Mouse (Mus musculus) liver, embryonic 15.5 days (tissue): ENCODE measurements at regions not wholly inside any gene's neighbourhood (a gene's known extent, or its start where the extent isn't known, plus 50 kb on each side); places are given as distances from the start of the nearest gene placed in this dataset.

ENCODE experiments used
- ATAC-seq: fragments of 200-750 bp; cut with Nextera tagmentation; 2 replicates; pipeline ENCODE4 v1.8.0; 2017; ENCODE audit warnings: moderate number of reproducible peaks, mild to moderate bottlenecking, moderate library complexity; ENCODE audit not compliant: insufficient read depth
- H3K27ac ChIP-seq: fragments of 300-500 bp; sonication (generic); replicated peaks from 2 replicates; pipeline ENCODE4 v1.5.1; 2015; ENCODE audit warnings: mild to moderate bottlenecking, inconsistent platforms
- H3K27me3 ChIP-seq: fragments of 300-500 bp; sonication (generic); 2 replicates; pipeline ENCODE4 v1.6.1; 2015; ENCODE audit warnings: mild to moderate bottlenecking, inconsistent platforms
- H3K36me3 ChIP-seq: fragments of 300-500 bp; sonication (generic); replicated peaks from 2 replicates; pipeline ENCODE4 v1.6.1; 2015; ENCODE audit warnings: moderate library complexity, mild to moderate bottlenecking, inconsistent platforms
- H3K4me1 ChIP-seq: fragments of 300-500 bp; sonication (generic); replicated peaks from 2 replicates; pipeline ENCODE4 v1.6.1; 2015; ENCODE audit warnings: inconsistent platforms
- H3K4me2 ChIP-seq: fragments of 300-500 bp; sonication (generic); 2 replicates; pipeline ENCODE4 v1.6.1; 2015; ENCODE audit warnings: moderate library complexity, mild to moderate bottlenecking, inconsistent platforms
- H3K4me3 ChIP-seq: fragments of 300-500 bp; sonication (generic); replicated peaks from 2 replicates; pipeline ENCODE4 v1.5.1; 2015; ENCODE audit warnings: mild to moderate bottlenecking, inconsistent platforms
- H3K9ac ChIP-seq: fragments of 300-500 bp; sonication (generic); 2 replicates; pipeline ENCODE4 v1.6.1; 2015; ENCODE audit warnings: moderate library complexity, mild to moderate bottlenecking, inconsistent platforms
- H3K9me3 ChIP-seq: fragments of 300-500 bp; sonication (generic); replicated peaks from 2 replicates; pipeline ENCODE4 v1.6.1; 2016; ENCODE audit warnings: inconsistent platforms
- WGBS: fragments of 180-500 bp; shearing (Covaris S2); methylation state at CpG from one replicate; pipeline ENCODE4 v1.1.7; 2015; ENCODE audit warnings: mixed read lengths; ENCODE audit not compliant: insufficient replicate concordance; 5-methylcytosine and 5-hydroxymethylcytosine counted together

- Histone ChIP-seq H3K9ac (no peak overlapping the region), H3K4me3 (no peak overlapping the region), H3K27me3 (no peaks in the 10 kb centered on the region), H3K27ac (no peak overlapping the region), H3K4me1 (peaks cover 7% of the 10 kb centered on the region; the same call in 1 of the 2 replicates), H3K36me3 (no peaks in the 10 kb centered on the region), H3K9me3 (no peaks in the 10 kb centered on the region), H3K4me2 (no peak overlapping the region)
- WGBS, result 43% methylated on average over 5 of the region's 5 CpGs
- ATAC-seq, result no peak
Observed at GRCm38 (mm10) chr13:28633541-28634041, 319.9 kb downstream of the Sox4 start.

- Histone ChIP-seq H3K4me1 (peaks cover 4% of the 10 kb centered on the region; the same call in 1 of the 2 replicates), H3K9ac (no peak overlapping the region), H3K27me3 (no peaks in the 10 kb centered on the region), H3K27ac (no peak overlapping the region; the same call in 1 of the 2 replicates), H3K4me3 (no peak overlapping the region), H3K36me3 (no peaks in the 10 kb centered on the region), H3K9me3 (no peaks in the 10 kb centered on the region), H3K4me2 (no peak overlapping the region)
- no peak; the same call in 1 of the 2 replicates for ATAC-seq
- 49% methylated on average over 9 of the region's 9 CpGs for WGBS
Observed at GRCm38 (mm10) chr13:28629431-28630331, 323.8 kb downstream of the Sox4 start.

GRCm38 (mm10) chr13:28628751-28629150 lies 324.8 kb downstream of the Sox4 start:
- 61% methylated on average over 8 of the region's 8 CpGs for WGBS
- H3K27me3 ChIP-seq, result no peaks in the 10 kb centered on the region
- H3K9me3 ChIP-seq, result no peaks in the 10 kb centered on the region
- no peak overlapping the region for H3K9ac ChIP-seq
- no peak overlapping the region for H3K4me3 ChIP-seq
- no peak for ATAC-seq
- peaks cover 4% of the 10 kb centered on the region; the same call in 1 of the 2 replicates for H3K4me1 ChIP-seq
- H3K27ac ChIP-seq, result no peak overlapping the region
- no peaks in the 10 kb centered on the region for H3K36me3 ChIP-seq
- H3K4me2 ChIP-seq, result no peak overlapping the region

GRCm38 (mm10) chr13:28618961-28619360 lies 334.6 kb downstream of the Sox4 start:
- 45% methylated on average over 3 of the region's 3 CpGs for WGBS
- no peak overlapping the region for H3K27ac ChIP-seq

GRCm38 (mm10) chr13:28617503-28617902 lies 336.0 kb downstream of the Sox4 start:
- H3K4me3 ChIP-seq, result no peak overlapping the region
- no peaks in the 10 kb centered on the region for H3K4me1 ChIP-seq
- no peak overlapping the region for H3K4me2 ChIP-seq
- no peak overlapping the region for H3K9ac ChIP-seq
- H3K27ac ChIP-seq, result no peak overlapping the region
- no peaks in the 10 kb centered on the region for H3K9me3 ChIP-seq
- no peak for ATAC-seq
- WGBS, result 51% methylated on average over 4 of the region's 4 CpGs
- H3K36me3 ChIP-seq, result no peaks in the 10 kb centered on the region
- no peaks in the 10 kb centered on the region for H3K27me3 ChIP-seq

More at GRCm38 (mm10) chr13:28618961-28619360, 334.6 kb downstream of the Sox4 start:
- Histone ChIP-seq H3K36me3 (no peaks in the 10 kb centered on the region), H3K4me3 (no peak overlapping the region), H3K4me2 (no peak overlapping the region), H3K27me3 (no peaks in the 10 kb centered on the region), H3K9me3 (no peaks in the 10 kb centered on the region), H3K9ac (no peak overlapping the region), H3K4me1 (no peaks in the 10 kb centered on the region)
- ATAC-seq, result no peak

- Histone ChIP-seq H3K36me3 (no peaks in the 10 kb centered on the region), H3K9ac (no peak overlapping the region), H3K4me1 (no peaks in the 10 kb centered on the region), H3K27ac (no peak overlapping the region), H3K4me2 (no peak overlapping the region), H3K27me3 (no peaks in the 10 kb centered on the region), H3K9me3 (no peaks in the 10 kb centered on the region), H3K4me3 (no peak overlapping the region)
- ATAC-seq, result no peak
- WGBS, result 33% methylated on average over 9 of the region's 9 CpGs
Observed at GRCm38 (mm10) chr13:28616645-28617381, 336.7 kb downstream of the Sox4 start.

- H3K4me3 ChIP-seq, result no peak overlapping the region
- H3K27me3 ChIP-seq, result no peaks in the 10 kb centered on the region
Observed at GRCm38 (mm10) chr13:28607551-28608114, 345.9 kb downstream of the Sox4 start.

GRCm38 (mm10) chr13:28606651-28607050 lies 346.9 kb downstream of the Sox4 start:
- H3K4me2 ChIP-seq, result no peak overlapping the region
- no peak for ATAC-seq
- H3K36me3 ChIP-seq, result no peaks in the 10 kb centered on the region
- 13% methylated on average over 1 of the region's 1 CpGs for WGBS
- no peak overlapping the region for H3K4me3 ChIP-seq
- no peak overlapping the region for H3K27ac ChIP-seq
- H3K27me3 ChIP-seq, result no peaks in the 10 kb centered on the region
- no peaks in the 10 kb centered on the region for H3K4me1 ChIP-seq
- no peaks in the 10 kb centered on the region for H3K9me3 ChIP-seq
- H3K9ac ChIP-seq, result no peak overlapping the region

More at GRCm38 (mm10) chr13:28607551-28608114, 345.9 kb downstream of the Sox4 start:
- Histone ChIP-seq H3K36me3 (no peaks in the 10 kb centered on the region), H3K4me1 (no peaks in the 10 kb centered on the region), H3K9ac (no peak overlapping the region), H3K4me2 (no peak overlapping the region), H3K9me3 (no peaks in the 10 kb centered on the region), H3K27ac (no peak overlapping the region)
- 36% methylated on average over 6 of the region's 6 CpGs for WGBS
- ATAC-seq, result no peak

- 66% methylated on average over 1 of the region's 1 CpGs for WGBS
- ATAC-seq, result no peak
Observed at GRCm38 (mm10) chr13:28605833-28606232, 347.7 kb downstream of the Sox4 start.

GRCm38 (mm10) chr13:28604016-28604415 lies 346.7 kb downstream of the Gm11361 start:
- no peak overlapping the region for H3K4me3 ChIP-seq
- no peaks in the 10 kb centered on the region for H3K27me3 ChIP-seq
- ATAC-seq, result no peak
- no peaks in the 10 kb centered on the region for H3K4me1 ChIP-seq
- no peak overlapping the region for H3K9ac ChIP-seq
- 52% methylated on average over 6 of the region's 6 CpGs for WGBS
- no peaks in the 10 kb centered on the region for H3K36me3 ChIP-seq
- H3K4me2 ChIP-seq, result no peak overlapping the region
- no peaks in the 10 kb centered on the region for H3K9me3 ChIP-seq
- H3K27ac ChIP-seq, result no peak overlapping the region

More at GRCm38 (mm10) chr13:28605833-28606232, 347.7 kb downstream of the Sox4 start:
- H3K9ac ChIP-seq, result no peak overlapping the region
- no peaks in the 10 kb centered on the region for H3K27me3 ChIP-seq
- no peaks in the 10 kb centered on the region for H3K4me1 ChIP-seq
- no peaks in the 10 kb centered on the region for H3K9me3 ChIP-seq
- H3K27ac ChIP-seq, result no peak overlapping the region
- H3K4me3 ChIP-seq, result no peak overlapping the region
- no peaks in the 10 kb centered on the region for H3K36me3 ChIP-seq
- H3K4me2 ChIP-seq, result no peak overlapping the region

- ATAC-seq, result no peak
- H3K9ac ChIP-seq, result no peak overlapping the region
- H3K27me3 ChIP-seq, result no peaks in the 10 kb centered on the region
- H3K36me3 ChIP-seq, result no peaks in the 10 kb centered on the region
- H3K4me2 ChIP-seq, result peak overlapping the region; percentile 9; the same call in 1 of the 2 replicates
- WGBS, result 26% methylated on average over 5 of the region's 5 CpGs
- no peaks in the 10 kb centered on the region for H3K4me1 ChIP-seq
- no peaks in the 10 kb centered on the region for H3K9me3 ChIP-seq
- no peak overlapping the region for H3K4me3 ChIP-seq
- no peak overlapping the region for H3K27ac ChIP-seq
Observed at GRCm38 (mm10) chr13:28600792-28601191, 343.5 kb downstream of the Gm11361 start.
